Mouse (Mus musculus) left cerebral cortex, postnatal 14 days (tissue): ENCODE measurements around the gene Tbx22. TPM values are rescaled to one million over a fixed set of nuclear protein-coding genes. Genes with fewer than 3 reads are reported as not detected.

Experiments
- DNase-seq, 2 experiments: peaks; one replicate each; pipeline ENCODE4 v3.0.0; 2021 to 2022; ENCODE audit warnings: low spot score in 2 of 2, mixed read lengths in 1 of 2
- intact Hi-C: fragments of 180-260 bp; cut with DNase I; formaldehyde crosslinking; loops from one replicate; pipeline ENCODE4 v1.15.1; 2025
- long read RNA-seq, 2 experiments: library from polyadenylated mRNA; stranded (forward); transcript quantifications; one replicate each; pipeline ENCODE4 v2.0.0; 2021
- total RNA-seq, 2 experiments: library from RNA; stranded (reverse); gene quantifications; 2 replicates each; pipeline ENCODE4 v1.2.3; 2021

Gene Tbx22
- under 1 TPM; 0.20 to 0.47 TPM for total RNA-seq
- long read RNA-seq, experiment 1: 0 reads
- long read RNA-seq, experiment 2: 0 reads

GRCm38 (mm10) chrX:107667664-107668063, at the start of gene Tbx22:
Gene Tbx22 (plus strand): TSS chrX:107667964.
- DNase-seq: no peak
- intact Hi-C loops: no loop called here

GRCm38 (mm10) chrX:107668677-107669076, 913 bp downstream of the Tbx22 start:
- intact Hi-C loops: no loop called here
- no peak for DNase-seq

- peak in 1 of 2 experiments; percentile 3 for DNase-seq
- intact Hi-C loops: no loop called here
These were observed 11.4 kb downstream of the Tbx22 start for GRCm38 (mm10) chrX:107679203-107679602.

GRCm38 (mm10) chrX:107708584-107708983, 40.8 kb downstream of the Tbx22 start:
- no peak for DNase-seq
- intact Hi-C loops: no loop called here

- intact Hi-C loops: no loop called here
- no peak for DNase-seq
These were observed 55.8 kb downstream of the Tbx22 start for GRCm38 (mm10) chrX:107723541-107723940.

Other genes starting within 250 kb of the Tbx22 start
- gene Tent5d, start 124.6 kb downstream of the Tbx22 start, total RNA-seq: not detected
- 10 to 100 TPM; 35.7 to 38.0 TPM for gene 2610002M06Rik, start 148.4 kb downstream of the Tbx22 start, total RNA-seq